In the genomic region with DNA sequence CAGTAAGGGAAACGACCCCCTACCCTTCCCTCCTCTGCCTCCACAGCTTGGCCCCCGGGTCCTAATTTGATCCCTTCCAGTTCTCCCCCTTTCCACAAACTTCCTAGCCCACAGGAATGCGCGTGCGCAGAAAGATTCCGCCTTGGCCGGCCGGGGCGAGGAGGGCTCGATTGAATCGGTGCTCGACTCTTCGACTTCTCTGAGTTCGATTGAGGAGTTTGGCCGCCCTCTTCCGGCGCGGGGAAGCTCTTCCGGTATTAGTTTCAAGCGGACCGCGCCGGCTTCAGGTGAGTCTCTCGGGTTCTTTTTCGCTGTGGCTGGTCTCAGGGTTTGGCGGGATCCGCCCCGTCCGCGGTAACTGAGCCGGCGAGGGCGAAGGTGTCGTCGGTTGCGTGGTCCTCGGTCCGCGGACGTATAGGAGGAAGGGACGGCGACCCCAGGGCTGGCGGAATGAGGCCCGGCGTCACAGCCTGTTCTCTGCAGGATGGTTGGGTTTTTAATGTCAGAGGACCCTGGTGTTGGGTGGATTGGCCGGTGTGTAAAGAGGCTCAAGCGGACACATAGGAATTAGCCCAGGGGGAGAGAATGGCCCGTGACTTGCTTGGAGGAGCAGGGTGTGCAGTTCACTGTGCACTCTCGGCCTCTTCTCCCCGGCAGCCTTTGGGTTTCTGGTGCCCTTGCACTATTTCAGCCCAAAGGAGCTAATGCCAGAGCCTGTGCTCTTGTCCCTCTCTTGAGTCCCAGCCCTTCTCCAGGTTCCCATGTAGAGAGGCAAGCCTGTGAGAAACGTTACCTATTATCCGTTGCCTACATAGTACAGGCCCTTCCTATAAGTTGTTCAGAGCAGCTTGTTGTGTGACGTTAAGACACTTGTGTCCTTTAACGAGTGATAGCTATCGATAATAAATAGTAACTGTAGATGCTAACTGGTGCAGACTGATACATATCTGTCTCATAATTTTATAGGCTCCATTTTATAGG, we compare ENCODE assay signal across 8 mouse cellular contexts. TPM values are rescaled to one million over a fixed set of nuclear protein-coding genes. Genes with fewer than 3 reads are reported as not detected.
DNase-seq lines count a peak whose midpoint lies in the region; ATAC-seq lines count a peak whose summit lies in the region.

Snrpb2 (plus strand) TSS at position 228 of the 981 bp plus-strand sequence.

- H3K27ac ChIP-seq in embryonic facial prominence, embryonic 14.5 days (replicated peaks; ENCODE audit: low read depth, low read length) = no peak within 1 kb of the TSS; the same call in 1 of the 2 replicates
- H3K27ac ChIP-seq in kidney, embryonic 14.5 days (ENCODE audit: low read depth, low read length) = 0 out of 2 replicates have a peak within 1 kb of the TSS, but pooled peaks have one; percentile 17
- no peak within 1 kb of the TSS; the same call in 1 of the 2 replicates for H3K27ac ChIP-seq in limb, embryonic 15.5 days

- peak; percentile 95 for DNase-seq in 3T3-L1 (ENCODE audit: low read depth, low spot score)
- DNase-seq in adrenal gland, postnatal 4 days (ENCODE audit: low spot score in 2 of 2) = peak; percentile 82 to 85
- DNase-seq in embryonic facial prominence, embryonic 14.5 days (ENCODE audit: low spot score) = peak; percentile 96
- peak; percentile 79 to 88 for DNase-seq in heart, adult 9 months (ENCODE audit: low spot score in 2 of 2)
- peak; percentile 22 to 57 for DNase-seq in monocyte, adult 2 months (ENCODE audit: low read depth in 1 of 2, low spot score in 2 of 2)
- peak; percentile 79 to 81 for DNase-seq in spleen, postnatal 36 days (ENCODE audit: low spot score in 2 of 2)

- peak within 1 kb of the TSS; percentile 93 for H3K4me3 ChIP-seq in embryonic facial prominence, embryonic 14.5 days (ENCODE audit: low read depth, low read length)
- peak within 1 kb of the TSS; percentile 82 for H3K4me3 ChIP-seq in kidney, embryonic 14.5 days (ENCODE audit: low read length)
- H3K4me3 ChIP-seq in limb, embryonic 15.5 days = peak within 1 kb of the TSS; percentile 86

- ATAC-seq in embryonic facial prominence, embryonic 14.5 days (ENCODE audit: low read depth) = peak; percentile 94
- ATAC-seq in kidney, embryonic 14.5 days (ENCODE audit: low FRiP score, low TSS enrichment) = peak; percentile 95
- ATAC-seq in limb, embryonic 15.5 days (ENCODE audit: insufficient number of reproducible peaks, low FRiP score, low TSS enrichment, low read depth) = no peak; the same call in 1 of the 2 replicates

- H3K9me3 ChIP-seq in embryonic facial prominence, embryonic 14.5 days (ENCODE audit: control insufficient read depth, low read length) = no peaks in the 10 kb centered on the region
- no peaks in the 10 kb centered on the region for H3K9me3 ChIP-seq in kidney, embryonic 14.5 days (ENCODE audit: control insufficient read depth, low read length)
- H3K9me3 ChIP-seq in limb, embryonic 15.5 days = no peaks in the 10 kb centered on the region

- peak within 1 kb of the TSS; percentile 89 for H3K9ac ChIP-seq in embryonic facial prominence, embryonic 14.5 days (ENCODE audit: low read depth, low read length)
- peak within 1 kb of the TSS; percentile 77 for H3K9ac ChIP-seq in kidney, embryonic 14.5 days (ENCODE audit: low read depth, low read length)
- peak within 1 kb of the TSS; percentile 74 for H3K9ac ChIP-seq in limb, embryonic 15.5 days

- peaks cover 22% of the 10 kb centered on the region for H3K36me3 ChIP-seq in embryonic facial prominence, embryonic 14.5 days (ENCODE audit: control insufficient read depth, insufficient read depth, low read length)
- H3K36me3 ChIP-seq in kidney, embryonic 14.5 days (ENCODE audit: control insufficient read depth, insufficient read depth, low read length) = peaks cover 30% of the 10 kb centered on the region
- peaks cover 23% of the 10 kb centered on the region for H3K36me3 ChIP-seq in limb, embryonic 15.5 days

- under 1% methylated on average over 41 of the region's 55 CpGs for WGBS in embryonic facial prominence, embryonic 14.5 days
- under 1% methylated on average over 55 of the region's 55 CpGs for WGBS in kidney, embryonic 14.5 days
- WGBS in limb, embryonic 15.5 days = 1% methylated on average over 55 of the region's 55 CpGs

- H3K4me1 ChIP-seq in embryonic facial prominence, embryonic 14.5 days (ENCODE audit: control insufficient read depth, insufficient read depth, low read length) = no peaks in the 10 kb centered on the region; the same call in 1 of the 2 replicates
- H3K4me1 ChIP-seq in kidney, embryonic 14.5 days (ENCODE audit: control insufficient read depth, insufficient read depth, low read length) = 0 out of 2 replicates have a peak, but pooled peaks cover 5% of the 10 kb centered on the region
- peaks cover 5% of the 10 kb centered on the region; the same call in 1 of the 2 replicates for H3K4me1 ChIP-seq in limb, embryonic 15.5 days

- H3K27me3 ChIP-seq in embryonic facial prominence, embryonic 14.5 days (replicated peaks; ENCODE audit: control insufficient read depth, insufficient read depth, low read length) = no peaks in the 10 kb centered on the region
- H3K27me3 ChIP-seq in kidney, embryonic 14.5 days (ENCODE audit: control insufficient read depth, insufficient read depth, low read length) = no peaks in the 10 kb centered on the region
- no peaks in the 10 kb centered on the region for H3K27me3 ChIP-seq in limb, embryonic 15.5 days

- peak within 1 kb of the TSS; percentile 82 for H3K4me2 ChIP-seq in embryonic facial prominence, embryonic 14.5 days (ENCODE audit: low read depth, low read length)
- H3K4me2 ChIP-seq in kidney, embryonic 14.5 days (replicated peaks; ENCODE audit: low read depth, low read length) = peak within 1 kb of the TSS; percentile 70
- peak within 1 kb of the TSS; percentile 67 for H3K4me2 ChIP-seq in limb, embryonic 15.5 days

RNA-seq across cellular contexts. Expression of gene Snrpb2, which starts in this region (rescaled TPM):
- total RNA-seq in adrenal gland, postnatal 4 days (2021) = 10 to 100 TPM; 64.6 to 65.3 TPM
- polyA plus RNA-seq in embryonic facial prominence, embryonic 14.5 days (2014; fragmentation: Nextera tagmentation; extraction: Ambion mirVana) = 74.8 and 77.7 TPM in 2 replicates
- 102 and 136 TPM in 2 replicates for polyA plus RNA-seq in kidney, embryonic 14.5 days (2014; fragmentation: Nextera tagmentation; extraction: Ambion mirVana)
- 54.3 and 60.3 TPM in 2 replicates for polyA plus RNA-seq in limb, embryonic 15.5 days (2015; fragmentation: Nextera tagmentation; extraction: Ambion mirVana)

Comparison
In these comparisons a context has a peak if more than half of its experiments do, and no peak if none do; other contexts are left out.
1. DNase-seq: peak in every context shown above with its lines; median percentile 96 in embryonic facial prominence, embryonic 14.5 days; 95 in 3T3-L1; 84 in adrenal gland, postnatal 4 days; 84 in heart, adult 9 months; 80 in spleen, postnatal 36 days; 40 in monocyte, adult 2 months.